Mouse (Mus musculus) mouse embryonic stem cell (cell line): ENCODE results near the gene St14.
"Not testable (repeated sequence)": the region's sequence is repeated elsewhere in the genome, so short reads cannot be mapped to it uniquely, and the experiment has no call there.

Experiments
- in situ Hi-C, 2 experiments: fragments of 300-500 bp; cut with MboI; formaldehyde crosslinking; loops; 1 replicate in 1 of 2; 3 replicates in 1 of 2; pipeline ENCODE4 v1.14.3; 2019 to 2020; ENCODE audit warnings: low sequenced_read_pairs in 2 of 2, low pct_unique_long_range_greater_than_20kb in 1 of 2, mixed read lengths in 1 of 2; ENCODE audit not compliant: unreplicated experiment in 1 of 2

St14 gene

GRCm38 (mm10) chr9:31091162-31091581, 40.5 kb downstream of the St14 start:
- in situ Hi-C loops: loop anchor here (25.0 kb wide), 4 partner anchors 279 to 529 kb away; no protein-coding TSS in a partner anchor

GRCm38 (mm10) chr9:31090081-31091023, 41.3 kb downstream of the St14 start:
- in situ Hi-C loops: loop anchor here (25.0 kb wide), 4 partner anchors 278 to 528 kb away; no protein-coding TSS in a partner anchor

GRCm38 (mm10) chr9:31089541-31089940, 42.1 kb downstream of the St14 start:
- in situ Hi-C loops: loop anchor here (5.0 to 25.0 kb wide), 7 partner anchors 147 to 612 kb away; partner anchors contain the start of gene Adamts8 (in 2 of the 2)

GRCm38 (mm10) chr9:31088883-31089282, 42.8 kb downstream of the St14 start:
- in situ Hi-C loops: loop anchor here (5.0 to 25.0 kb wide), 7 partner anchors 147 to 612 kb away; partner anchors contain the start of gene Adamts8 (in 2 of the 2)

- in situ Hi-C loops: loop anchor here (5.0 to 25.0 kb wide), 7 partner anchors 146 to 611 kb away; partner anchors contain the start of gene Adamts8 (in 2 of the 2)
Measured at GRCm38 (mm10) chr9:31088116-31088515, 43.5 kb downstream of the St14 start.

DNA sequence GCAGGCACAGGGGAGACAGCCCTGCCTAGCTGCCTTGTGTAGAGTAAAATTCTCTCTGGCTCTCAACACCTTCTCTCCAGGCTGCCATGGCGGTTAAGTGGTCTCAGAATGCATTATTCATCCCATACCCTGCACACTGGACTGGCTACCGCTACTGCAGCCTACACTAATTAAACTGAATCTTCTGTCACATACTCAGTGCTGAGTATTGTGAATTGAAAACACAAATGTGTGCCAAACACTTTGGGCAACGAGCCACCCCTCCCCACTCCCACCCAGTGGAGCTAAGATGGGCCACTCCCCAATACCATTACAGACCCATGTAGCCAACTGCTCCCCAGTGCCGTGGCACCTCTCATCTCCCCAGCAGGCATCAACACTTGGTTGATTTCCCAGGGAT, 44.2 kb downstream of the St14 start:
- in situ Hi-C loops: loop anchor here (5.0 to 25.0 kb wide), 7 partner anchors 145 to 610 kb away; partner anchors contain the start of gene Adamts8 (in 2 of the 2)

DNA sequence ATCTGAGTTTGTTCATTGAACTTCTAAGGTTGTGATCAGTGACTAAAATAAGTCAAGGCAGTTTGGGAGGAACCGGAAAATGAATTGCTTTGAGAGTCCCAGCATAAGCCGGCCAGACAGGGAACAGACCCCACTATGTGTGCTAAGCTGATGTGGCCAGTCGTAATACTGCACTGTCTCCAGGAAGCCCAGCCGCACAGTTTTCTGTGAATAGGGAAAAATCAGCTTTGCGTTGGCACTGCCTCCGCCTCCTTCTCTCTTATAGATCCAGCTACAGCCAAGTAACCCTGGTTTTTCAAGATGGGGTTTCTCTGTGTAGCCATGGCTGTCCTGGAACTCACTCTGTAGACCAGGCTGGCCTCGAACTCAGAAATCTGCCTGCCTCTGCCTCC, 44.9 kb downstream of the St14 start:
- in situ Hi-C loops: loop anchor here (5.0 to 25.0 kb wide), 7 partner anchors 144 to 609 kb away; partner anchors contain the start of gene Adamts8 (in 2 of the 2)

DNA sequence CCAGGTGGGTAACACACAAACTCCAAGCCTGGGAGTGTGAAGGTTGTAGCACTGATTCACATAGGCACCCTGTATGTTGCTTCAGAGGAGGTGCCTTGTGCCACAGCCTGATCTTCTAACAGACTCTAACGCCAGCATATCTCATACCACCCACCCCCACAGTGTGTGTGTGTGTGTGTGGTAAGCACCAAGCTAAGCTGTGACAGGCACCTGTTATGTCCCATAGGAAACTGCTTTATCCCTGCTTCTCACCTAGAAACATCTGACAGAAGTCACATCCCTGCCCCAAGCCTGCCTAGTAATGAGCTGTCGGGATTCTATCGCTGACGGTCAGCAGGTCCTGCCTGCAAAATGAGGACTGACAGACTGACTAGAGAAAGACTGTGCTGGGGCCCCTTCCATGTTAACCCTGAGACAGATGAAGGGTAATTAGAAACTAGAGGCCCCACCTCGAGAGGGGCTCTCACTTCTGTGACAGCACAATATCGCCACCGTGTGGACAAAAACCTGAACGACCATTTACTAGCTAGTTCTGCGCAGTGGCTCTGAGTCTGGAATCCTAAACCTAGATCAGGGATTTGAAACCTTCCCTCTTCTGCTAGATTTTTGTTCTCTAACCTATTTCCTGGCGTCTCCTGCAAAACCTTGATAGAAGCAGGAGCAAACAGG, 45.4 kb downstream of the St14 start:
- in situ Hi-C loops: loop anchor here (5.0 to 25.0 kb wide), 7 partner anchors 144 to 609 kb away; partner anchors contain the start of gene Adamts8 (in 2 of the 2)

DNA sequence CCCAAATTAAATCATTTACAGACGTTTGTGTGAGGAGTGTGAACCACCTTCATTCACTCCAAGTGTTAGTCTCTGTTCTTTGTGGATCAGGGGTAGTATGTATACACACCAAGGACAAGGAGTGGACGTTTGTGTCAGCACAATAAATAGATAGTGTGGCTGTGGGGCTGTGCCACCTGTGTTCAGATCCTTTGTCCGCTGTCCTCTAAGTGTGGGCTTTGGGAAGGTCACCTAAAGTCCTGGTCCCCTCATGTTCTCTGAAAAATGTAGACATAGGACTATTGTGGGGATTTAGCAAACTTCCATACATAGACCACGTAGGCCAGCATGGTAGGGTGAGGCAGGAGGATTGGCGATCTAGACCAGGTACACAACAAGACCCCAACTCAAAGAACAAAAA, 46.1 kb downstream of the St14 start:
- in situ Hi-C loops: loop anchor here (5.0 to 25.0 kb wide), 7 partner anchors 143 to 608 kb away; partner anchors contain the start of gene Adamts8 (in 2 of the 2)

DNA sequence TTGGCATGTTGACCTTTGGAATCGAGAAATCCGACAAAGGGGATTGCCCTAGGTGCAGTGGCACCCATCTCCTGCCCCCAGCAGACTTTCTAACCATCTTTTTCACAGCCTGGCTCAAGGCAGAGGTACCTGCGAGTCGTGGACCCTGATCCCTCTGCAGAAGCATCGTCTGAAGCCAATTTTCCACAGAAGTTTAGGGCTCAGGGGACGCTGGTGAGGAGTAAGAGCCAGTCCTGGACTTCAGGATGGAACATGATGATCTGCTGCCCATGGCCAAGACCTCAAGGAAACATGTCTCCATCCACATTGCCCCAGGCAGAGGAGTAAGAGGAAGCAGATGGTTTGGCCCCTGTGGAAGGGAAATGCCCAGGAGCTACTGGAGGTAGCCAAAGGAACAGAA, 48.9 kb downstream of the St14 start:
- in situ Hi-C loops: loop anchor here (25.0 kb wide), 4 partner anchors 270 to 520 kb away; no protein-coding TSS in a partner anchor

GRCm38 (mm10) chr9:31082054-31082666, 49.5 kb downstream of the St14 start:
- in situ Hi-C loops: loop anchor here (25.0 kb wide), 4 partner anchors 270 to 520 kb away; no protein-coding TSS in a partner anchor

GRCm38 (mm10) chr9:31080726-31081125, 50.9 kb downstream of the St14 start:
- in situ Hi-C loops: loop anchor here (25.0 kb wide), 4 partner anchors 268 to 518 kb away; no protein-coding TSS in a partner anchor

DNA sequence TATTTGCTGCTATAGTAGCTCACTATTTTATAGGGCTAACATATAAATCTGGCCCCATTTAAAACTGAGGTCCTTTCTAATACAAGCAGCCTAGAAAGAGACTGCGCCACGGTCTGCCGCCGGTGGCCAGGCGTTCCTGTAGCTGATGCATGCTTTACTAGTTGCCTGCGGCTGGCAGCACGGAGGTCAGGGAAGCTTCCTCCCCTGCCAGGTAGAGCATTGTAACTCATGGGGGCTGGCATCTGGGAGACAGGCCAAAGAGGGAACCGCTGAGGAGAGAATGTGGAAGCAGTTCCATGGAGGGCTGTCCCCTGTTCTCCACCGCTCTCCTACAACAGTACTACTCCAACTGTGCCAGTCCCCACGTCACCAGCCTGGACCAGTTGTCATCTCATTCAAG, 56.8 kb downstream of the St14 start:
- in situ Hi-C loops: loop anchor here (25.0 kb wide), 4 partner anchors 263 to 513 kb away; no protein-coding TSS in a partner anchor

GRCm38 (mm10) chr9:31073797-31074196, 57.9 kb downstream of the St14 start:
- in situ Hi-C loops: no loop called here

DNA sequence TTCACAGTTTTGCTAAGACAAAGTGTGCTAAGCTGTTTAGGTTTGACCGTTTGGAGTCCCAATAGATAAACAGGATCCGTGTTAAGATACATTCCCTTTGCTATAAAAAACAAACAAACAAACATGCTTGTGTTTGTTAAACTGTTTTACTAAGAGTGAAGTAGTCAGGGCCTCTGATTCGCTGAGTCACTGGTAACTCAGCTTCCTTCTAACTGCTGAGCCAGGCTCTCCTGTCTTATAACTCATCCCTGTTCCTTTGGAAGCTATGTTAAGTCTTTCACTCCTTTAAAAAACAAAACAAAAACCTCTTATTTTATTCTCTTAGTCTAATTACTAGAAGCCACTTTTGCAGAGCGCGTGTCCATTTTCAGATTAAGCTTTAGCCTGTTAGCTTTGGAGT, 59.4 kb downstream of the St14 start:
- in situ Hi-C loops: no loop called here

- in situ Hi-C loops: no loop called here
Measured at GRCm38 (mm10) chr9:31070706-31071105, 60.9 kb downstream of the St14 start.

DNA sequence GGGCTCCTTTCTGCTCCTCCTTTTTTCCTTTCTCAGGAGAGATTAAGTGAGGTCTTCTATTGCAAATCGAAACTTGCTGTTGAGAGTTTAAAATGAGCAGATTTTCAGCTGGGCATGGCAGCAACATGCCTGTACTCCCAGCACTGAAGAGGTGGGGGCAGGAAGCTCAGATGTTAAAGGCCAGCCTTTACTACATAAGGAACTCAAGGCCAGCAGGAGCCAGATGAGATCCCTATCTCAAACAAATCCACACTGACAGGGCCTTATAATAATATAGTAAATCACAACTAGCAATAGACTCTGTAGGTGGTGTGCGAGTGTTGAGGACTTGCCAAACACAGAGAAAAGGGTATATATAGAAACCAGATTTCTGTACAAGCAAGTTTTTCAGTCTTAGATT, 72.9 kb downstream of the St14 start:
- in situ Hi-C loops: no loop called here

DNA sequence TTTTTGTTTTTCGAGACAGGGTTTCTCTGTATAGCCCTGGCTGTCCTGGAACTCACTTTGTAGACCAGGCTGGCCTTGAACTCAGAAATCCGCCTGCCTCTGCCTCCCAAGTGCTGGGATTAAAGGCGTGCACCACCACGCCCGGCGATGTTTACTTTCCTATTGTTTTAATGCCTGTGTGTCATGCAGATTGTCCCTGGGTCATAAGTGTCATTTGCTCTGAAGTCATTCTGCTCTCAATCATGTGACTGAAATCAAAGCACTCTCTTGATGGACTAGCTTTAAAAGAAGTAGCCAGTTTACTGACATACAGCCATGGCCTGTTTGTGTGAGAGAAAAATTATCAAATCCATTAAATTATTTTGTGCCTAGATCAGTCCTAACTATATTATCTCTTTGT, 80.1 kb downstream of the St14 start:
- in situ Hi-C loops: not testable (repeated sequence)
